Mouse (Mus musculus) G1E (cell line): ENCODE data around the gene Fam25c. TPM values are rescaled to one million over a fixed set of nuclear protein-coding genes. Genes with fewer than 3 reads are reported as not detected.

ENCODE experiments used
- ATAC-seq: 2 replicates; pipeline ENCODE4 v1.8.0; 2016; ENCODE audit warnings: mild to moderate bottlenecking; ENCODE audit not compliant: insufficient number of reproducible peaks, poor library complexity, low FRiP score, severe bottlenecking; ENCODE audit errors: extremely low read depth
- DNase-seq: peaks from one replicate; pipeline ENCODE4 v3.0.0; 2012; ENCODE audit warnings: low spot score
- H3K27me3 ChIP-seq: 2 replicates; pipeline ENCODE4 v1.6.1; 2012; ENCODE audit warnings: mild to moderate bottlenecking, low read length, inconsistent platforms; ENCODE audit not compliant: insufficient read depth
- H3K36me3 ChIP-seq: replicated peaks from 2 replicates; pipeline ENCODE3; 2012; ENCODE audit warnings: mild to moderate bottlenecking, inconsistent platforms
- H3K4me1 ChIP-seq: 2 replicates; pipeline ENCODE4 v1.6.1; 2012; ENCODE audit warnings: low read depth, low read length, inconsistent platforms, mixed read lengths; ENCODE audit not compliant: insufficient read depth
- H3K4me3 ChIP-seq: 2 replicates; pipeline ENCODE4 v1.5.1; 2012; ENCODE audit warnings: low read depth, mild to moderate bottlenecking, inconsistent platforms, low read length, moderate library complexity, mixed read lengths
- H3K9me3 ChIP-seq: replicated peaks from 2 replicates; pipeline ENCODE4 v1.6.1; 2012; ENCODE audit warnings: inconsistent platforms
- CTCF ChIP-seq: IDR thresholded peaks from 2 replicates; pipeline ENCODE4 v1.5.1; 2012; ENCODE audit warnings: low read depth, low read length, inconsistent platforms, mixed read lengths
- GATA1 ChIP-seq: IDR thresholded peaks from 2 replicates; pipeline ENCODE4 v1.6.1; 2012; ENCODE audit warnings: borderline replicate concordance, low read length, inconsistent platforms, mixed read lengths
- GATA2 ChIP-seq: IDR thresholded peaks from 2 replicates; pipeline ENCODE4 v1.6.1; 2012; ENCODE audit warnings: low read depth, low read length, inconsistent platforms, borderline replicate concordance
- POLR2AphosphoS5 ChIP-seq: IDR thresholded peaks from 2 replicates; pipeline ENCODE4 v1.6.1; 2012; ENCODE audit warnings: low read depth, low read length, inconsistent platforms; ENCODE audit not compliant: insufficient replicate concordance
- TAL1 ChIP-seq: conservative IDR thresholded peaks from 2 replicates; pipeline ENCODE4 v1.6.1; 2012; ENCODE audit warnings: low read depth, low read length, inconsistent platforms, mixed read lengths
- polyA plus RNA-seq: library from polyadenylated mRNA; stranded (reverse); fragments of >175 nt; gene quantifications from 2 replicates; pipeline ENCODE4 v1.2.3, GENCODE M21; 2012
- total RNA-seq, 2 experiments: library from RNA; stranded (forward) in 1 of 2; stranded (reverse) in 1 of 2; fragments of 200-1000 nt in 1 of 2; fragments of >200 nt in 1 of 2; fragmentation: Nextera tagmentation in 1 of 2; gene quantifications; 2 replicates each; pipeline ENCODE4 v1.2.3; 2014 to 2017

The Fam25c gene
- total and polyA plus RNA-seq, 3 experiments = not detected

DNA sequence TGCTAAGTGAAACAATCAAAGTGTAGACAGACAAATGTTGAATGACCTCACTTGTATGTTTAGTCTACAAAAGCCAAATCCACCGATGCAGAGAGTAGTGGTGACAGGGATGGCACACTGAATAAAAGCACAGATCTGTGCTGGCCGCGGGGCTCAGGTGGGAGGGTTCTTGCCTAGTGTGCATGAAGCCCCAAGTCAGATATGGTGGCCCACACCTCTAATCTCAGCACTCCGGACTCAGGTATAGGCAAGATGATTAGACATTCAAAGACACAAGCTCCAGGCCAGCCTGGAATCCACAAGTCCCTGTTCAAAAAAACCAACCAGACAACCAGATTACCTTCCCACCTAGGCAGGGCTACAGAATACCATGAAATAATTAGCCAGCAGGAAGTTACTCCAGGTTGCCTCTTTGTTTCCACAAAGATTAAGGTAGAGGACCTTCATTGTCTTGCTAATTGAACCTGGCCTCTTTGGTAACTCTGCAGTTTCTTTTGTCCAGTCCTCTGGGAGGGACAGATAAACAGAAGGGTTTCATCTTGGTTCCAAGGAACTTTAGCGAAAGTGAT is 4.5 kb upstream of the Fam25c start:
- no peak for DNase-seq
- H3K9me3 ChIP-seq = no peaks in the 10 kb centered on the region
- TF ChIP-seq TAL1 (no peak), GATA1 (no peak), POLR2AphosphoS5 (no peak), GATA2 (no peak), CTCF (no peak)
- peaks cover 17% of the 10 kb centered on the region for H3K4me1 ChIP-seq
- ATAC-seq = no peak
- no peaks in the 10 kb centered on the region for H3K36me3 ChIP-seq
- H3K27me3 ChIP-seq = peaks cover 35% of the 10 kb centered on the region
- H3K4me3 ChIP-seq = no peak overlapping the region

GRCm38 (mm10) chr14:34357671-34358455 is 2.6 kb upstream of the Fam25c start:
- peaks cover 10% of the 10 kb centered on the region for H3K4me1 ChIP-seq
- H3K27me3 ChIP-seq = peaks cover 41% of the 10 kb centered on the region
- H3K36me3 ChIP-seq = no peaks in the 10 kb centered on the region
- DNase-seq = no peak
- ATAC-seq = no peak
- no peak overlapping the region for H3K4me3 ChIP-seq
- no peaks in the 10 kb centered on the region for H3K9me3 ChIP-seq
- no peak for TF ChIP-seq GATA1
- TF ChIP-seq TAL1 = no peak
- no peak for TF ChIP-seq CTCF
- TF ChIP-seq POLR2AphosphoS5 = no peak
- TF ChIP-seq GATA2 = no peak

GRCm38 (mm10) chr14:34354456-34354855 is 777 bp downstream of the Fam25c start:
- TF ChIP-seq GATA2 (no peak), POLR2AphosphoS5 (no peak), CTCF (no peak), TAL1 (no peak), GATA1 (no peak)
- DNase-seq (no peak), ATAC-seq (no peak)
- H3K27me3 ChIP-seq = peaks cover 40% of the 10 kb centered on the region
- H3K36me3 ChIP-seq = no peaks in the 10 kb centered on the region
- no peaks in the 10 kb centered on the region for H3K9me3 ChIP-seq
- peaks cover 9% of the 10 kb centered on the region for H3K4me1 ChIP-seq
- no peak overlapping the region for H3K4me3 ChIP-seq

- H3K4me1 ChIP-seq = peaks cover 9% of the 10 kb centered on the region
- DNase-seq = no peak
- ATAC-seq = no peak
- H3K4me3 ChIP-seq = no peak overlapping the region
- no peaks in the 10 kb centered on the region for H3K9me3 ChIP-seq
- TF ChIP-seq GATA2 (no peak), TAL1 (no peak), GATA1 (no peak), POLR2AphosphoS5 (no peak), CTCF (no peak)
- peaks cover 35% of the 10 kb centered on the region for H3K27me3 ChIP-seq
- no peaks in the 10 kb centered on the region for H3K36me3 ChIP-seq
Observed at GRCm38 (mm10) chr14:34353326-34353725, 1.9 kb downstream of the Fam25c start.

DNA sequence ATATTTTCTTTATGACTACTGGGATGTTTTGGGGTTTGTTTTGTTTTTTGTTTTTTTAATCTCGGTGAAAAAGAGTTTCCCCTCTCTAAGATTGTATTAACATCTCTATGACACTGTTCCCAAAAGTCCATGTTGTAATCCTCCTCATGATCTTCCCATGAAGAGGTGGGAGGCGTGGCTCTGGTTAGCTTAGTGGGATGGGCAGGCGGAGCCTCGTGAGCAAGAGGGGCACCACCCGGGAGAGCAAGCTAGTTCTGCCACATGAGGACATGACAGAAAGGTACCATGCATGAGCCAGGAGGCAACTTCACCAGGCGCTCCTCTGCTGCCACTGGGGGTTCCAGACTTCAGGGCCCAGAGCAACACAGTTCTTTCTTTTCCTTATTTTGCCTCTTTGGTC is 2.7 kb downstream of the Fam25c start:
- Histone ChIP-seq H3K27me3 (peaks cover 31% of the 10 kb centered on the region), H3K9me3 (no peaks in the 10 kb centered on the region), H3K4me3 (no peak overlapping the region), H3K36me3 (no peaks in the 10 kb centered on the region), H3K4me1 (peaks cover 9% of the 10 kb centered on the region)
- no peak for TF ChIP-seq GATA1
- no peak for TF ChIP-seq TAL1
- TF ChIP-seq GATA2 = no peak
- no peak for TF ChIP-seq POLR2AphosphoS5
- TF ChIP-seq CTCF = no peak
- ATAC-seq (no peak), DNase-seq (no peak)

DNA sequence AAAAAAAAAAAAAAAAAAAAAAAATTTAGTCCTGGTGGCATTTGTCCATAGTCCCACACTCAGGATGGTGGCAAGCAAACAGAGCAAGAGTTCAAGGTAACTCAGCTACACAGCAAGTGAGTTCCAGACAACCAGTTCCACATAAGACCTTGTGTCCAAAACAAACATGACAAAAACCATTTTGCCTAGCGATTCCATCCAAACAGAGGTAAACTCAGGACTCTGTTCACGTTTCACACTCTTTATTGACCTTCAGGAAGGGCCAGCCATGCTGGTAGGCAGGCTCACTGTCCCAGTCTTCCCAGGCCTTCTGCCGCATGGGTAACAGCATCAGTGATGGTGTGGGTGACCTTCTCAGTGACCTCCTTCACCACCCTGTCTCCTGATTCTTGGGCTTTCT is 3.6 kb downstream of the Fam25c start:
- Histone ChIP-seq H3K4me1 (peaks cover 9% of the 10 kb centered on the region), H3K27me3 (peaks cover 27% of the 10 kb centered on the region), H3K9me3 (no peaks in the 10 kb centered on the region), H3K4me3 (no peak overlapping the region), H3K36me3 (peaks cover 5% of the 10 kb centered on the region)
- no peak for TF ChIP-seq GATA2
- TF ChIP-seq TAL1 = no peak
- TF ChIP-seq GATA1 = no peak
- DNase-seq = no peak
- ATAC-seq = no peak
